Mouse (Mus musculus) cerebellum, postnatal 25 days (tissue): ENCODE measurements around the gene Trmt2b.
"Not testable (repeated sequence)": the region's sequence is repeated elsewhere in the genome, so short reads cannot be mapped to it uniquely, and the experiment has no call there.

Experiments
- DNase-seq, 2 experiments: peaks; one replicate each; pipeline ENCODE4 v3.0.0; 2021; ENCODE audit warnings: mixed read lengths in 2 of 2

Gene Trmt2b

DNA sequence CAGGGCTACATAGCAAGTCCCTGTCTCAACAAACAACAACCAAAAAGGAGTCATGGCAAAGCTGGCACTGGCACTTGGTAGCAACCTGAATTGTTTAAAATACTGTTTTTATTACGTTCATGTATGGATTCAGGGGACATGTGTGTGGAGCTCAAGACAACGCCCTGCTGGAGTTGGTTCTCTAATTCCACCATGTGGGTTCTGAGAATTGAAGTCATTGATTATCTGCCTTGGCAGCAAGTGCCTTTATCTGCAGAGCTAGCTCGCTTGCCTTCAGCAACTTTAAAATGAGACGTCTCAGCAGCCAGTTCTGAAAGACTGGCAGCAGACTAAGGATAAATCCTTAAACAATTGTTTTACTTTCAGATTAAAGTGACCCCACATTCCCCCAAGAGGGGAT, 58.6 kb downstream of the Trmt2b start:
- DNase-seq, result no peak

DNA sequence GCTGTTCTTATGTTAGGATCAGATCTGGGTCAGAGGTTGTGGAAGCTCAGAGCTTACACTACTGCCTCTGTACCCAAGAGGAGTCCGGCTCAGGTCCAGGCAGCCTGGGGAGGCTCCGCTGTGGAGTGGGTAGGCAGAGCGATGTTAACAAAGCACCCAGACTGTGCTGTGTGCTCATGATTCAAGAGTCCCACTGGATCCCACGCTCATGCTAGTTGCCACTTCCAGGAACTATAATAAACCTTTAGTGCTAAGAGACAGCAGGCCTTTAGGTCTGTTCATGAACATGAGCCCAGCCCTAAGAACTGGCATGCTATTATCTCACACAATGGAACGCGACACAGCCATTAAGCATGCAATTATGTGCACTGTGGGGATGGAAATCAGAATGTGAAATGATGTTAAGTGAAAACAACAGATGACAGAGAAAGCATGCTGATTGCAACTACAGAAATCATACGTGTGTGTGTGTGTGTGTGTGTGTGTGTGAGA, 65.6 kb downstream of the Trmt2b start:
- DNase-seq, result no peak

DNA sequence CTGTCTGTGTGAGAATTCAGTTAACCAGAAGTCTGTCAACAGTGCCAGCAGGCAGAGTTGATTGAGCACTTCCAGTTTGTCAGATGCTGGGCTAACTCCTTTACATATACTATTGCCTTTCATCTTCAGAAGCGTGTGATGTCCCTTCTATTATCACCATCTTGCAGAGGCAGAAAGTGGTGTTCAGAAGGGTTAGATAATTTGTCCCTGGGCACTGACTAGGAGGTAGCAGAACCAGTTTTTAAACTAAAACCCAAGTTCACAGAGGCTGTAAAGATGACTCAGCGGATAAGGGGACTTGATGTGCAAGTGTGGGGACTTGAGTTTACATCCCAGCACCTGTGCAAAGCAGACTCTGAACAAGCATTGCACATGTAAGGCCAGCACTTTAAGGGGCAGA, 68.3 kb downstream of the Trmt2b start:
- no peak for DNase-seq

DNA sequence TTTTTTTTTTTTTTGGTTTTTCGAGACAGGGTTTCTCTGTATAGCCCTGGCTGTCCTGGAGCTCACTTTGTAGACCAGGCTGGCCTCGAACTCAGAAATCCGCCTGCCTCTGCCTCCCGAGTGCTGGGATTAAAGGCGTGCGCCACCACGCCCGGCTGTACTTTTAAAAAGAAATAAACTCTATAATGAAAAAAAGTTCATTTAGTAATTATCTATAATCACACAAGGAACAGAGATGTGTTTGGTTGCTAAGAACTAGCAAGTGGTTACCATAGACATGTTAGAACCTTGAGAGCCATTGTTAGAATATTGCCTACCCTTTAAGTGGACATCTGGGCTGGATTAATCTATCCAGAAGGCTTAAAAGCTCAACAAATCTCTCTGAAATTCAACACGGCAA, 89.6 kb downstream of the Trmt2b start, which contains the start of gene Arl13a:
Arl13a (plus strand) TSS at position 301 of the 400 bp plus-strand sequence.
- not testable (repeated sequence) for DNase-seq

DNA sequence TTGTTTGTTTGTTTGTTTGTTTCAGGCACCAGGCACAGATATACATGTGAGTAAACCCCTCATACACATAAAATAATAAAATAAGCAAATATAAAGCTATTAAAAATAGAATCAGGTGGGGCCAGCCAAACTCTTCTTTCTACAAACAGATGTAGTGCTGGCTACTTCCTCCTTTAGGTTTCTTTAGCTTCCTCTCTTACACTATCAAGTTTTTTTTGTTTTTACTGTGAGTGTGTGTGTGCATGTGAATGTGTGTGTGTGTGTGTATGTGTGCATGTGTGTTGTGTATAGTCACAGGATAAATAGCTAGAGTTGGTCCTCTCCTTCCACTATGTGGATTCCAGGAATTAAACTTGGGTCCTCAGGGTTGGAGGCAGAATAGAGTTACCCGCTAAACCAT, 102.1 kb downstream of the Trmt2b start:
- no peak for DNase-seq
